Mouse (Mus musculus): ENCODE measurements around the gene Ly6g6d. TPM values are rescaled to one million over a fixed set of nuclear protein-coding genes. Genes with fewer than 3 reads are reported as not detected.

The Ly6g6d gene
- polyA plus RNA-seq, 1 experiment, result 8.9 TPM

GRCm38 (mm10) chr17:35068213-35068914 is 9.5 kb downstream of the Ly6g6d start:
- H3K4me3 ChIP-seq (ENCODE audit: insufficient read depth, low read depth, low read length), result no peak overlapping the region
- WGBS, result 76% methylated on average over 17 of the region's 17 CpGs

GRCm38 (mm10) chr17:35066084-35066483 is 11.8 kb downstream of the Ly6g6d start, which contains the start of gene Mpig6b:
TSS of gene Mpig6b (minus strand) at chr17:35066184.
- no peak for DNase-seq
- H3K4me3 ChIP-seq (ENCODE audit: insufficient read depth, low read depth, low read length), result peak within 1 kb of the TSS; percentile 47
- H3K4me1 ChIP-seq (ENCODE audit: control insufficient read depth, insufficient read depth, low read length), result no peaks in the 10 kb centered on the region; the same call in 1 of the 2 replicates
- no peaks in the 10 kb centered on the region for H3K36me3 ChIP-seq (ENCODE audit: control insufficient read depth, insufficient read depth, low read length)
- WGBS, result 76% methylated on average over 10 of the region's 10 CpGs
- TF ChIP-seq POLR2A (IDR thresholded peaks at IDR 0.05; ENCODE audit: low read depth, low read length), result no peak
- TF ChIP-seq CTCF (conservative IDR thresholded peaks at IDR 0.05; ENCODE audit: insufficient read depth, insufficient read length, low read depth, low read length), result no peak
- H3K27me3 ChIP-seq (replicated peaks; ENCODE audit: control insufficient read depth, insufficient read depth, low read length), result no peaks in the 10 kb centered on the region
- H3K27ac ChIP-seq (ENCODE audit: insufficient read depth, low read depth, low read length), result peak within 1 kb of the TSS; percentile 57

More at GRCm38 (mm10) chr17:35068213-35068914, 9.5 kb downstream of the Ly6g6d start:
- no peak for TF ChIP-seq CTCF (conservative IDR thresholded peaks at IDR 0.05; ENCODE audit: insufficient read depth, insufficient read length, low read depth, low read length)
- no peak for TF ChIP-seq POLR2A (IDR thresholded peaks at IDR 0.05; ENCODE audit: low read depth, low read length)
- Histone ChIP-seq H3K4me1 (ENCODE audit: control insufficient read depth, insufficient read depth, low read length) (no peaks in the 10 kb centered on the region; the same call in 1 of the 2 replicates), H3K27me3 (replicated peaks; ENCODE audit: control insufficient read depth, insufficient read depth, low read length) (no peaks in the 10 kb centered on the region), H3K27ac (ENCODE audit: insufficient read depth, low read depth, low read length) (no peak overlapping the region), H3K36me3 (ENCODE audit: control insufficient read depth, insufficient read depth, low read length) (no peaks in the 10 kb centered on the region)
- no peak for DNase-seq

- TF ChIP-seq POLR2A (IDR thresholded peaks at IDR 0.05; ENCODE audit: low read depth, low read length) (no peak), CTCF (conservative IDR thresholded peaks at IDR 0.05; ENCODE audit: insufficient read depth, insufficient read length, low read depth, low read length) (no peak)
- H3K4me3 ChIP-seq (ENCODE audit: insufficient read depth, low read depth, low read length), result peak within 1 kb of the TSS; percentile 47
- H3K4me1 ChIP-seq (ENCODE audit: control insufficient read depth, insufficient read depth, low read length), result no peaks in the 10 kb centered on the region; the same call in 1 of the 2 replicates
- peak; percentile 83 for DNase-seq
- no peaks in the 10 kb centered on the region for H3K36me3 ChIP-seq (ENCODE audit: control insufficient read depth, insufficient read depth, low read length)
- H3K27ac ChIP-seq (ENCODE audit: insufficient read depth, low read depth, low read length), result peak within 1 kb of the TSS; percentile 65
- no peaks in the 10 kb centered on the region for H3K27me3 ChIP-seq (replicated peaks; ENCODE audit: control insufficient read depth, insufficient read depth, low read length)
- WGBS, result 9% methylated on average over 48 of the region's 48 CpGs
Observed at GRCm38 (mm10) chr17:35064951-35065947, 12.6 kb downstream of the Ly6g6d start, which contains the start of gene Ly6g6c. TSS of gene Ly6g6c (plus strand) at chr17:35065388.

GRCm38 (mm10) chr17:35064378-35064877 is 13.4 kb downstream of the Ly6g6d start:
- Histone ChIP-seq H3K27me3 (replicated peaks; ENCODE audit: control insufficient read depth, insufficient read depth, low read length) (no peaks in the 10 kb centered on the region), H3K4me3 (ENCODE audit: insufficient read depth, low read depth, low read length) (peak overlapping the region; percentile 4; the same call in 1 of the 2 replicates), H3K27ac (ENCODE audit: insufficient read depth, low read depth, low read length) (peak overlapping the region; percentile 65), H3K4me1 (ENCODE audit: control insufficient read depth, insufficient read depth, low read length) (no peaks in the 10 kb centered on the region; the same call in 1 of the 2 replicates), H3K36me3 (ENCODE audit: control insufficient read depth, insufficient read depth, low read length) (no peaks in the 10 kb centered on the region)
- WGBS, result 43% methylated on average over 10 of the region's 10 CpGs
- no peak for TF ChIP-seq CTCF (conservative IDR thresholded peaks at IDR 0.05; ENCODE audit: insufficient read depth, insufficient read length, low read depth, low read length)
- TF ChIP-seq POLR2A (IDR thresholded peaks at IDR 0.05; ENCODE audit: low read depth, low read length), result no peak
- DNase-seq, result peak; percentile 18

GRCm38 (mm10) chr17:35063466-35063865 is 14.4 kb downstream of the Ly6g6d start:
- no peak for DNase-seq
- WGBS, result 86% methylated on average over 3 of the region's 3 CpGs

GRCm38 (mm10) chr17:35061299-35061698 is 16.6 kb downstream of the Ly6g6d start:
- H3K4me3 ChIP-seq (ENCODE audit: insufficient read depth, low read depth, low read length), result no peak overlapping the region
- no peak overlapping the region for H3K27ac ChIP-seq (ENCODE audit: insufficient read depth, low read depth, low read length)
- WGBS, result 81% methylated on average over 8 of the region's 8 CpGs
- TF ChIP-seq POLR2A (IDR thresholded peaks at IDR 0.05; ENCODE audit: low read depth, low read length) (no peak), CTCF (conservative IDR thresholded peaks at IDR 0.05; ENCODE audit: insufficient read depth, insufficient read length, low read depth, low read length) (no peak)
- no peaks in the 10 kb centered on the region for H3K27me3 ChIP-seq (replicated peaks; ENCODE audit: control insufficient read depth, insufficient read depth, low read length)
- no peak for DNase-seq
- H3K36me3 ChIP-seq (ENCODE audit: control insufficient read depth, insufficient read depth, low read length), result no peaks in the 10 kb centered on the region
- H3K4me1 ChIP-seq (ENCODE audit: control insufficient read depth, insufficient read depth, low read length), result peaks cover 6% of the 10 kb centered on the region; the same call in 1 of the 2 replicates

More at GRCm38 (mm10) chr17:35063466-35063865, 14.4 kb downstream of the Ly6g6d start:
- Histone ChIP-seq H3K4me1 (ENCODE audit: control insufficient read depth, insufficient read depth, low read length) (no peaks in the 10 kb centered on the region; the same call in 1 of the 2 replicates), H3K27ac (ENCODE audit: insufficient read depth, low read depth, low read length) (no peak overlapping the region), H3K36me3 (ENCODE audit: control insufficient read depth, insufficient read depth, low read length) (no peaks in the 10 kb centered on the region), H3K4me3 (ENCODE audit: insufficient read depth, low read depth, low read length) (no peak overlapping the region), H3K27me3 (replicated peaks; ENCODE audit: control insufficient read depth, insufficient read depth, low read length) (no peaks in the 10 kb centered on the region)
- no peak for TF ChIP-seq CTCF (conservative IDR thresholded peaks at IDR 0.05; ENCODE audit: insufficient read depth, insufficient read length, low read depth, low read length)
- no peak for TF ChIP-seq POLR2A (IDR thresholded peaks at IDR 0.05; ENCODE audit: low read depth, low read length)

Data from kidney, adult 2 months (tissue).